Mouse (Mus musculus) embryonic fibroblast, embryonic 13.5 days (primary cell): Measurements from ENCODE around the gene Areg. TPM values are rescaled to one million over a fixed set of nuclear protein-coding genes. Genes with fewer than 3 reads are reported as not detected.

Source experiments
- H3K27ac ChIP-seq: 2 replicates; pipeline ENCODE4 v1.5.1; 2012; ENCODE audit warnings: low read length, control low read depth, inconsistent platforms; ENCODE audit not compliant: insufficient read depth
- H3K4me1 ChIP-seq: 2 replicates; pipeline ENCODE4 v1.6.1; 2011; ENCODE audit warnings: low read length; ENCODE audit not compliant: control insufficient read depth, insufficient read depth
- H3K4me3 ChIP-seq: 2 replicates; pipeline ENCODE4 v1.5.1; 2011; ENCODE audit warnings: mild to moderate bottlenecking, control low read depth, low read length; ENCODE audit not compliant: insufficient read depth
- CTCF ChIP-seq: IDR thresholded peaks from 2 replicates; pipeline ENCODE4 v1.5.1; 2011; ENCODE audit warnings: mild to moderate bottlenecking, control low read depth, low read length, moderate library complexity, borderline replicate concordance; ENCODE audit not compliant: insufficient read depth
- POLR2A ChIP-seq: IDR thresholded peaks from 2 replicates; pipeline ENCODE4 v1.6.1; 2011; ENCODE audit warnings: low read depth, mild to moderate bottlenecking, control low read depth, low read length, moderate library complexity
- polyA plus RNA-seq: library from polyadenylated mRNA; stranded (reverse); fragments of >200 nt; gene quantifications from 2 replicates; pipeline ENCODE4 v1.2.4, GENCODE M21; 2011; ENCODE audit warnings: low read depth; ENCODE audit not compliant: missing spikeins, insufficient read length

Gene Areg
- polyA plus RNA-seq, 1 experiment: 1.1 TPM

- peaks cover 5% of the 10 kb centered on the region for H3K4me1 ChIP-seq
- no peak overlapping the region for H3K4me3 ChIP-seq
- no peak for TF ChIP-seq CTCF
- no peak for TF ChIP-seq POLR2A
- H3K27ac ChIP-seq: peak overlapping the region; percentile 25; the same call in 1 of the 2 replicates
Measured at GRCm38 (mm10) chr5:91156677-91157076, 17.3 kb downstream of the Areg start.

DNA sequence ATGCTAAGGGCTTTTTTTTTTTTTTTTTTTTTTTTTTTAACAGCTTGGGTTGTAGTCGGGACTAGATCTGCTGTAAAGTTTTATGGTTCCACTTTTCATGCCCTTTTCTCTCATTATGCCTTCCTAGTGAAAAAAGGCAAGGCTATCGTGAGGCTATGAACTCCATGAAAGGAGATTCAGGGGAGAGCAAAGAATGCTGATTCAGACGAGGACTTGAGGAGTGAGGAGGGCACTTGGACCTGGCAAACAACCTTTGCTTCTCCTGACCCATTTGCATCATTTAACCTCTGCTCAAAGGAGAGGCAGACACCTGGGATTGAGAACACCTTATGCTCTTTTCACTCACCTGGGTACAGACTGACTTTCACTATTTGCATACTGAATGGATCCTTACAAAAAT is 17.8 kb downstream of the Areg start:
- peaks cover 5% of the 10 kb centered on the region for H3K4me1 ChIP-seq
- no peak overlapping the region for H3K4me3 ChIP-seq
- peak overlapping the region; percentile 25; the same call in 1 of the 2 replicates for H3K27ac ChIP-seq
- TF ChIP-seq CTCF (no peak), POLR2A (no peak)

DNA sequence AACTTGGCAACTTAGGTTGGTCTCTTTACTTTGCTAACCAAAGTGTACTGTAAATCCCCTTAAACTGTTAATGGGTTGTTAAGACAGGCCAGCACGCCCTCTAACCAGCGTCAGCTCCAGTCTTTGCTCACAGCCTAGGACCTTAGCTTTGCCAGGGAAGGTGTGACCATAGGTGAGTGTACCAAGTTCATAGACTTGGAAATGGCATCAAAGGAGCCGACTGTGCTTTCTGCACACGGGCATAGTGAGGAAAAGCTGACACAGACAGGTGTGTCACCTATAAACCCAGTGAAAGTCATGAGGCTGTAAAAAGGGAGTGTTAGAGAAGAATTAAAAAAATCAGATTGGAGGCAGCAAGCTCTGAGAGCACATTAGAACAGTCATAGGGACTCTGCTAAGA is 23.4 kb downstream of the Areg start:
- no peak overlapping the region for H3K27ac ChIP-seq
- no peak overlapping the region for H3K4me3 ChIP-seq
- no peaks in the 10 kb centered on the region for H3K4me1 ChIP-seq
- TF ChIP-seq CTCF (no peak), POLR2A (no peak)

- no peak overlapping the region for H3K4me3 ChIP-seq
- no peaks in the 10 kb centered on the region for H3K4me1 ChIP-seq
- TF ChIP-seq CTCF: no peak
- TF ChIP-seq POLR2A: no peak
- no peak overlapping the region for H3K27ac ChIP-seq
Measured at GRCm38 (mm10) chr5:91166601-91167000, 27.2 kb downstream of the Areg start.

GRCm38 (mm10) chr5:91176397-91176796 is 37.0 kb downstream of the Areg start:
- Histone ChIP-seq H3K4me1 (no peaks in the 10 kb centered on the region), H3K4me3 (no peak overlapping the region), H3K27ac (no peak overlapping the region)
- TF ChIP-seq POLR2A (no peak), CTCF (no peak)

GRCm38 (mm10) chr5:91194572-91194971 is 55.2 kb downstream of the Areg start:
- Histone ChIP-seq H3K27ac (peak overlapping the region; percentile 3; the same call in 1 of the 2 replicates), H3K4me3 (no peak overlapping the region), H3K4me1 (peaks cover 5% of the 10 kb centered on the region)
- TF ChIP-seq POLR2A: no peak
- TF ChIP-seq CTCF: no peak

Other genes starting within 250 kb of the Areg start
- gene Cxcl1, start 248.4 kb upstream of the Areg start, polyA plus RNA-seq: 22.0 and 40.1 TPM in 2 replicates
- gene Cxcl2, start 235.7 kb upstream of the Areg start, polyA plus RNA-seq: 3.1 TPM in 1 of 2 replicates, not detected in the other
- 18.5 and 20.1 TPM in 2 replicates for gene Mthfd2l, start 208.5 kb upstream of the Areg start, polyA plus RNA-seq
- not detected in 2 replicates for gene Epgn, start 112.1 kb upstream of the Areg start, polyA plus RNA-seq
- 15.9 and 31.8 TPM in 2 replicates for gene Ereg, start 65.0 kb upstream of the Areg start, polyA plus RNA-seq